Mouse (Mus musculus) thymus, adult 2 months (tissue): ENCODE results near the gene Csrnp1. TPM values are rescaled to one million over a fixed set of nuclear protein-coding genes. Genes with fewer than 3 reads are reported as not detected.

Source experiments
- DNase-seq: peaks from one replicate; pipeline ENCODE4 v3.0.0; 2021
- H3K27ac ChIP-seq: fragments of 200-500 bp; 2 replicates; pipeline ENCODE4 v1.5.1; 2012; ENCODE audit warnings: low read length, control low read depth; ENCODE audit not compliant: control insufficient read depth, insufficient read depth
- H3K27me3 ChIP-seq: fragments of 200-500 bp; 2 replicates; pipeline ENCODE4 v1.6.1; 2012; ENCODE audit warnings: mild to moderate bottlenecking, low read length, moderate library complexity, mixed read lengths; ENCODE audit not compliant: control insufficient read depth, insufficient read depth
- H3K36me3 ChIP-seq: fragments of 200-500 bp; 2 replicates; pipeline ENCODE4 v1.6.1; 2012; ENCODE audit warnings: mild to moderate bottlenecking, low read length, moderate library complexity; ENCODE audit not compliant: control insufficient read depth, insufficient read depth
- H3K4me1 ChIP-seq: fragments of 200-500 bp; replicated peaks from 2 replicates; pipeline ENCODE4 v1.6.1; 2012; ENCODE audit warnings: low read length; ENCODE audit not compliant: control insufficient read depth, insufficient read depth
- H3K4me3 ChIP-seq: fragments of 200-500 bp; 2 replicates; pipeline ENCODE4 v1.5.1; 2012; ENCODE audit warnings: mild to moderate bottlenecking, low read length, control low read depth, moderate library complexity; ENCODE audit not compliant: control insufficient read depth, insufficient read depth
- CTCF ChIP-seq: fragments of 200-500 bp; IDR thresholded peaks from 2 replicates; pipeline ENCODE4 v1.5.1; 2012; ENCODE audit warnings: mild to moderate bottlenecking, control low read depth, low read length, moderate library complexity, borderline replicate concordance; ENCODE audit not compliant: control insufficient read depth, poor library complexity, insufficient read depth; ENCODE audit errors: extremely low read depth
- POLR2A ChIP-seq: fragments of 200-500 bp; IDR thresholded peaks from 2 replicates; pipeline ENCODE4 v1.6.1; 2012; ENCODE audit warnings: mild to moderate bottlenecking, low read length, control low read depth, moderate library complexity; ENCODE audit not compliant: control insufficient read depth, poor library complexity, insufficient read depth; ENCODE audit errors: extremely low read depth
- WGBS: fragments of 180-500 bp; shearing (Covaris S2); methylation state at CpG from one replicate; pipeline ENCODE4 v1.1.7; 2018; 5-methylcytosine and 5-hydroxymethylcytosine counted together
- polyA plus RNA-seq: library from polyadenylated mRNA; depleted of rRNA; stranded (reverse); fragments of >200 nt; gene quantifications from 2 replicates; pipeline ENCODE4 v1.2.3, GENCODE M21; 2012

The Csrnp1 gene
- polyA plus RNA-seq, 1 experiment = 283 TPM

DNA sequence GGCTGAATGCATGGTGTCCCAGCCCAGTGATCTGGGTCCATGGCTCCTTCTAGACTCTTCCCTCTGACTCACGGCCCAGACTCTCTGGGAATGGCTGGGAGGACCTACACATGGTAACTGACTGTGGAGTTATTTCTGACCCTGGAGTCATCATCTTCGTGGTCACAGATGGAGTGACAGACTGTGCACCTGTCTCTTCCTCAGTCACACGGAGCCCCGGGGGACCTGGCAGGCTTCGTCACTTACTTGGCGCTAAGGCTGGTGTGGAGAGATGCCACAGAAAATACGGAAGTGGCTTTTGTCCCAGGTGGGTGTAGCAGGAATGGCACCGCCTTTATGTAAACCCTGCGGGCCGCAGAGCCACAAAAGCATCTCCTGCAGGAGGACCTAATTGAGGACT, 39.7 kb upstream of the Csrnp1 start:
- no peak for DNase-seq
- H3K36me3 ChIP-seq = no peaks in the 10 kb centered on the region
- H3K27ac ChIP-seq = no peak overlapping the region
- peaks cover 15% of the 10 kb centered on the region; the same call in 1 of the 2 replicates for H3K4me1 ChIP-seq
- H3K4me3 ChIP-seq = no peak overlapping the region
- H3K27me3 ChIP-seq = no peaks in the 10 kb centered on the region
- no peak for TF ChIP-seq CTCF
- TF ChIP-seq POLR2A = no peak
- 26% methylated on average over 10 of the region's 10 CpGs for WGBS

DNA sequence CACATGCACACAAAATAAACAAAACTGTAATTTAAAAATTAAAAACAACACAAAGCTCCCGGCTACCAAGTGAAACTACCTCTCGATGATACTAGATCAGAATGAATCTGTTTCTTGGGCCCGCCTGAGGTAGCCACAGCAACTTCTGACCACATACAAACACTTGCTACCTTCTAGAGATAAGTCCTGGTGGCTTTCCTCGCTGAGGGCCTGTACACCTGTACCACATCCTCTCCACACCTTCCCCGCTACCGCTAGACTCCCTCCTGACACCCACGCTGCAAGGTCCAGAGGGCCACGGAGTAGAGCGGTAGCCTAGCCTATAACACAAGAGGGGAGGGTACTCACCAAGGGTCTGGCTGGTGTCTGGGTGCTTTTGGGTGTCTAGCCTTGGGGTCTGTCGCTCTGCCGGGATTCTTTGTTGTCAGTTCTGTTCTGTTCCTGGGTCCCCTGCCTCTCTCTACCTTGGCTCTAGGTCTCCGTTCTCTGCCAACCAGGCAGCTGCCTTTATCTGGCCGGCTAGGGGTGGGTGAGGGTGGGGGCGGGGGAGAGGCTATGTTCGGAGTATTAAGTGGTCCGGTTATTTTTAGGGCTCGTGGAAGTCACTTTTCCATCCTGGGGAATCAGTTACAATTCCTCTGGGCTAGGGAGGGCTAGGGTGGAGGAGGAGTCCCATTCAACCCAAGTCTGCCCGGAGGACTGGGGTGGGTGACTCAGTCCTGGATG, 38.8 kb upstream of the Csrnp1 start, which contains the start of gene Xirp1:
Xirp1 (minus strand) TSS at position 513 of the 726 bp plus-strand sequence.
- H3K27me3 ChIP-seq = no peaks in the 10 kb centered on the region
- no peak within 1 kb of the TSS for H3K27ac ChIP-seq
- TF ChIP-seq POLR2A (no peak), CTCF (no peak)
- DNase-seq = no peak
- 90% methylated on average over 18 of the region's 18 CpGs for WGBS
- H3K36me3 ChIP-seq = no peaks in the 10 kb centered on the region
- peaks cover 12% of the 10 kb centered on the region; the same call in 1 of the 2 replicates for H3K4me1 ChIP-seq
- H3K4me3 ChIP-seq = no peak within 1 kb of the TSS

DNA sequence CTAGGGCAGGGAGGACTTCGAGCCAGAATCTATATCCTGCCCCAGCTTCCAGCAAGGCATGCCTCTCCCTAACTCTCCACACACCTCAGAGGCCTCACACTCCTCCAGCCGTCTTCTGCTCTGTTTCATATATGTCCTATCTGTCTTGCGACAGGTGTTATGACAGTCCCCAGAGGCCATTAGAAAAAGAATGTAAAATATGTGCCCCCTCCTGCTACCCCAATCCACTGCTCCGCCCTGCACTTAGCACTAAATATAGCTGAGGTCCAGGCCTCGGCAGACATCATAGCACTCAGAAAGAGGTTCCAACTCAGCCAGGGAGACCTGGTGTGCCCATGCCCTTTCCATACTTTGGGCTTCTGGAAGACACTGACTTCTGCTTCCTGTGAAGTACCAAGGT, 36.7 kb upstream of the Csrnp1 start:
- Histone ChIP-seq H3K4me1 (peaks cover 17% of the 10 kb centered on the region), H3K27ac (no peak overlapping the region), H3K36me3 (no peaks in the 10 kb centered on the region), H3K27me3 (no peaks in the 10 kb centered on the region), H3K4me3 (no peak overlapping the region)
- WGBS = 88% methylated on average over 5 of the region's 5 CpGs
- DNase-seq = no peak
- TF ChIP-seq CTCF = no peak
- no peak for TF ChIP-seq POLR2A

DNA sequence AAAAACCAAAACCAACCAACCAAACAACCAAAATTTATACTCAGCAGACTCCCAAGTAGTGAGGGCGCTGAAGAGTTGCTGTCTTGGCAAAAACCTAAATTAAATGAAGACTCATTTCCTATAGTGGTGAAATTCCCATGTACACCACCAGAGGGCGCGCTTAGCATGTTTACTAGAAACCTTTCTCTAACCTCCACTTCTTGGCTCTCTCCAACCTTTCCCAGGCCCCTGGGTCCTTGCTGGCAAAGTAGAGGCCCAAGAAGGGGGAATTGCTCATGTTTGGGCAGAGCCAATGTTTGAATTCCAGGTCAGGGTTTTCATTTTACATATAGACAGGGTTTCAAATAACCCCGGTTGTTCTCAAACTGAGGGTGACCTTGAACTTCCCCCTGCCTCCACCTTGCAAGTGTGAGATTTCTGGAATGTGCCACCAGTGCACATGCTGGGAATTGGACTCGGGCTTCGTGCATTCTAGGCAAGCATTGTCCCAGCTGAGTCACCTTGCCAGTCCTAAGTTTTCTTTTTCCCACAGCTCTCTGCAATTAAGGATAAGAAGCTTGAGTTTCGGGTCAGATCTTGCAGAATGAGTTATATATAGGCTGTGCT, 35.9 kb upstream of the Csrnp1 start:
- no peak overlapping the region for H3K27ac ChIP-seq
- no peaks in the 10 kb centered on the region for H3K27me3 ChIP-seq
- 47% methylated on average over 7 of the region's 7 CpGs for WGBS
- peak; percentile 75 for DNase-seq
- TF ChIP-seq CTCF (no peak), POLR2A (no peak)
- H3K4me1 ChIP-seq = peaks cover 17% of the 10 kb centered on the region
- no peaks in the 10 kb centered on the region for H3K36me3 ChIP-seq
- H3K4me3 ChIP-seq = no peak overlapping the region

DNA sequence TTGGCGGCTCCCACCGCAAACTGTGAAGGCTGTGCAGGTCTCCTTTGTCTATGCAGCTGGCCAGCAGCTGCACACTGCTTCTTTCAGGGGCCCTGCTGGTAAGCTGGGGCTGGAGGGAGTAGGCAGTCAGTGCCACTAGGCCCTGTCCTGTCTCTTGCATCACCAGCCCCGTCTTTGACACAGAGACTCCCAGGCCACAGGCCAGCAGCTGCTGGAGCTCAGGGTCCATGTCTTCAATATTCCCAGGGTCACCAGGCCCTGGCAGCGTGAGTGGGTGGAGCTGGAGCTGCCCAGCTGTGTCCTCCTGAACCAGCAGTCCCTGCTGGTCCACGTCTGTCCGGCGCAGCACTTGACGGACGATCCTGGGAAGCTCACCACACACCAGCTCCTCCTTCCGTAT, 32.5 kb upstream of the Csrnp1 start:
- DNase-seq = no peak
- Histone ChIP-seq H3K27me3 (no peaks in the 10 kb centered on the region), H3K27ac (no peak overlapping the region)

DNA sequence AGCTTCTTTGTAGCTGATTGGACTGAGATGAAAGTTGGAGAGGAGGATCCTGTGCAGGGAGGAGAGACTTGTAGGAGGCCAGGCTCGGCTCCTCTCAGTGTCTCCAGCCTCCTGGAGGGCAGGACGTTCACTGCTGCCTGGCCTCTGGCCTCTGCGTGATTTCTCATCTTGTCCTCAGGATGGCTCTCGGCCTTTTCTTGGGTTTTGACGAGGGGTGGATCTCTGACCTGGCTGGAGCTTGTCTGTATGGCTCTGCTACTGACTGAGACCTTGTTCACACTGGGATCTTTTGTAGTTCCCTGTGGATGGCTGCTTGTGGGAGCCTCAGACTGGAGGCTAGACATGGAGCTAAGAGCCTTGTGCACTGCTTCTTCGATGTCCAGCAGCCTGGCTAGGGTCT, 30.4 kb upstream of the Csrnp1 start:
- TF ChIP-seq POLR2A (no peak), CTCF (no peak)
- Histone ChIP-seq H3K4me1 (peaks cover 15% of the 10 kb centered on the region), H3K4me3 (no peak overlapping the region), H3K27me3 (no peaks in the 10 kb centered on the region), H3K27ac (no peak overlapping the region), H3K36me3 (no peaks in the 10 kb centered on the region)
- WGBS = 97% methylated on average over 6 of the region's 6 CpGs
- DNase-seq = no peak

More for the DNA sequence above, 32.5 kb upstream of the Csrnp1 start:
- TF ChIP-seq POLR2A (no peak), CTCF (no peak)
- no peak overlapping the region for H3K4me3 ChIP-seq
- WGBS = 96% methylated on average over 10 of the region's 10 CpGs
- peaks cover 10% of the 10 kb centered on the region for H3K4me1 ChIP-seq
- no peaks in the 10 kb centered on the region for H3K36me3 ChIP-seq
